Mouse (Mus musculus): ENCODE results near the gene Tlk1. TPM values are rescaled to one million over a fixed set of nuclear protein-coding genes. Genes with fewer than 3 reads are reported as not detected.

Gene Tlk1
- total and polyA plus RNA-seq, 3 experiments: 13.1 to 37.6 (median 17.4) TPM

- TF ChIP-seq RAD21 (IDR thresholded peaks at IDR 0.05; ENCODE audit: low read depth, low read length): no peak; the same call in 1 of the 2 replicates
- peak; percentile 58 for TF ChIP-seq ZMIZ1 (IDR thresholded peaks at IDR 0.05; ENCODE audit: low read depth, low read length)
- TF ChIP-seq SMC3 (IDR thresholded peaks at IDR 0.05; ENCODE audit: low read depth, low read length): no peak
- TF ChIP-seq MAX (IDR thresholded peaks at IDR 0.05; ENCODE audit: low read length): peak; percentile 41; the same call in 1 of the 2 replicates
- no peak; the same call in 1 of the 2 replicates for TF ChIP-seq MXI1 (IDR thresholded peaks at IDR 0.05; ENCODE audit: low read depth, low read length)
- no peak for TF ChIP-seq PAX5 (IDR thresholded peaks at IDR 0.05; ENCODE audit: low read length)
- TF ChIP-seq MAZ (IDR thresholded peaks at IDR 0.05; ENCODE audit: low read depth, low read length): peak; percentile 55; the same call in 1 of the 2 replicates
- TF ChIP-seq RCOR1 (conservative IDR thresholded peaks at IDR 0.05; ENCODE audit: low read depth, low read length): 0 out of 2 replicates have a peak, but pooled peaks have one; percentile 22
- TF ChIP-seq USF2 (conservative IDR thresholded peaks at IDR 0.05; ENCODE audit: low read depth, low read length): no peak
- no peak for TF ChIP-seq USF1 (IDR thresholded peaks at IDR 0.05; ENCODE audit: low read depth, low read length)
- TF ChIP-seq NELFE (IDR thresholded peaks at IDR 0.05; ENCODE audit: low read depth, low read length): peak; percentile 34; the same call in 1 of the 2 replicates
- 0 out of 2 replicates have a peak, but pooled peaks have one; percentile 22 for TF ChIP-seq MEF2A (IDR thresholded peaks at IDR 0.05; ENCODE audit: borderline replicate concordance, low read depth, low read length)
- TF ChIP-seq HCFC1 (IDR thresholded peaks at IDR 0.05; ENCODE audit: low read depth, low read length): 0 out of 2 replicates have a peak, but pooled peaks have one; percentile 15
Measured at GRCm38 (mm10) chr2:70824838-70825370, 624 bp downstream of the Tlk1 start (continued).

- Histone ChIP-seq H3K27ac (ENCODE audit: insufficient read depth, low read depth) (peak overlapping the region; percentile 84), H3K79me2 (replicated peaks; ENCODE audit: control insufficient read depth, extremely low read depth, insufficient read depth, poor library complexity, severe bottlenecking) (peaks cover 43% of the 10 kb centered on the region), H3K4me3 (replicated peaks in 1 of 3; ENCODE audit: low read depth in 2 of 3, low read length in 2 of 3, poor library complexity in 1 of 3) (peak overlapping the region; percentile 81 to 93 (median 90)), H3K27me3 (replicated peaks) (no peaks in the 10 kb centered on the region), H3K36me3 (replicated peaks in 1 of 2; ENCODE audit: control insufficient read depth in 1 of 2, insufficient read depth in 1 of 2, low read length in 1 of 2) (no peaks in the 10 kb centered on the region), H3K9ac (ENCODE audit: insufficient read depth, low read depth) (peak overlapping the region; percentile 86), H3K4me1 (ENCODE audit: control insufficient read depth in 1 of 2, insufficient read depth in 2 of 2) (peaks cover 2 to 20% of the 10 kb centered on the region in 2 experiments; a peak in 2 of 4 replicates), H3K4me2 (ENCODE audit: insufficient read depth, low read depth, poor library complexity, severe bottlenecking) (peak overlapping the region; percentile 86), H3K9me3 (replicated peaks; ENCODE audit: low read length) (no peaks in the 10 kb centered on the region)
- dilution Hi-C loops (cut with MboI; ENCODE audit: extremely low pct_ligation_motif_present, extremely low pct_unique_long_range_greater_than_20kb, low sequenced_read_pairs) (no loop called here), in situ Hi-C loops (cut with MboI; ENCODE audit: low pct_ligation_motif_present, low pct_unique_long_range_greater_than_20kb, low sequenced_read_pairs) (loop anchor here (25.0 kb wide), 1 partner anchor 112 kb away; no protein-coding TSS in a partner anchor)
- 0 out of 2 replicates have a peak, but pooled peaks have one; percentile 22 for TF ChIP-seq MAZ (IDR thresholded peaks at IDR 0.05; ENCODE audit: low read depth, low read length)
- TF ChIP-seq PAX5 (IDR thresholded peaks at IDR 0.05; ENCODE audit: low read length): no peak
- TF ChIP-seq SMC3 (IDR thresholded peaks at IDR 0.05; ENCODE audit: low read depth, low read length): peak; percentile 69
- TF ChIP-seq CTCF (conservative IDR thresholded peaks at IDR 0.05 in 1 of 2, IDR thresholded peaks at IDR 0.05 in 1 of 2; ENCODE audit: low read depth in 2 of 2, low read length in 2 of 2): peak in 1 of 2 experiments; percentile 75; a peak in 2 of 4 replicates
- TF ChIP-seq SIN3A (IDR thresholded peaks at IDR 0.05; ENCODE audit: low read length): peak; percentile 66
- TF ChIP-seq ELF1 (IDR thresholded peaks at IDR 0.05; ENCODE audit: low read depth, low read length): no peak
- 0 out of 2 replicates have a peak, but pooled peaks have one; percentile 23 for TF ChIP-seq IRF4 (IDR thresholded peaks at IDR 0.05; ENCODE audit: low read depth, low read length)
- 0 out of 2 replicates have a peak, but pooled peaks have one; percentile 28 for TF ChIP-seq MYC (IDR thresholded peaks at IDR 0.05; ENCODE audit: low read depth, low read length)
- TF ChIP-seq RAD21 (IDR thresholded peaks at IDR 0.05; ENCODE audit: low read depth, low read length): peak; percentile 70
- TF ChIP-seq NRF1 (IDR thresholded peaks at IDR 0.05; ENCODE audit: low read depth, low read length): no peak
- DNase-seq (ENCODE audit: extremely low read depth): peak; percentile 57
Measured at GRCm38 (mm10) chr2:70823926-70824800, 1.4 kb downstream of the Tlk1 start.

Measured in CH12.LX (cell line).